Mouse (Mus musculus) midbrain, postnatal 0 days (tissue): ENCODE measurements around the gene Zfp51. TPM values are rescaled to one million over a fixed set of nuclear protein-coding genes. Genes with fewer than 3 reads are reported as not detected.

Experiments
- ATAC-seq: fragments of 200-750 bp; cut with Nextera tagmentation; 2 replicates; pipeline ENCODE4 v1.8.0; 2017; ENCODE audit warnings: moderate number of reproducible peaks, mild to moderate bottlenecking, moderate TSS enrichment, moderate library complexity; ENCODE audit not compliant: low FRiP score
- DNase-seq: peaks from one replicate; pipeline ENCODE4 v3.0.0-alpha.2; 2015; ENCODE audit warnings: low spot score
- H3K27ac ChIP-seq: fragments of 300-500 bp; sonication (generic); 2 replicates; pipeline ENCODE4 v1.5.1; 2014; ENCODE audit warnings: low read depth, mild to moderate bottlenecking, low read length, mixed read lengths
- H3K27me3 ChIP-seq: fragments of 300-500 bp; sonication (generic); 2 replicates; pipeline ENCODE4 v1.6.1; 2014; ENCODE audit warnings: low read length, control low read depth, mixed read lengths; ENCODE audit not compliant: insufficient read depth
- H3K36me3 ChIP-seq: fragments of 300-500 bp; sonication (generic); 2 replicates; pipeline ENCODE4 v1.6.1; 2014; ENCODE audit warnings: low read length, control low read depth, mixed read lengths; ENCODE audit not compliant: insufficient read depth
- H3K4me1 ChIP-seq: fragments of 300-500 bp; sonication (generic); 2 replicates; pipeline ENCODE4 v1.6.1; 2014; ENCODE audit warnings: mild to moderate bottlenecking, control low read depth, antibody characterized with exemption, low read length, mixed read lengths; ENCODE audit not compliant: insufficient read depth
- H3K4me2 ChIP-seq: fragments of 300-500 bp; sonication (generic); 2 replicates; pipeline ENCODE4 v1.6.1; 2014; ENCODE audit warnings: low read depth, mild to moderate bottlenecking, low read length, mixed read lengths; ENCODE audit not compliant: poor library complexity, severe bottlenecking
- H3K4me3 ChIP-seq: fragments of 300-500 bp; sonication (generic); 2 replicates; pipeline ENCODE4 v1.5.1; 2014; ENCODE audit warnings: low read depth, mild to moderate bottlenecking, low read length, moderate library complexity
- H3K9ac ChIP-seq: fragments of 300-500 bp; sonication (generic); replicated peaks from 2 replicates; pipeline ENCODE4 v1.6.1; 2014; ENCODE audit warnings: mild to moderate bottlenecking, low read length, moderate library complexity, mixed read lengths; ENCODE audit not compliant: poor library complexity, severe bottlenecking
- H3K9me3 ChIP-seq: fragments of 300-500 bp; sonication (generic); 2 replicates; pipeline ENCODE4 v1.6.1; 2016; ENCODE audit warnings: low read length, control low read depth
- CTCF ChIP-seq: IDR thresholded peaks from 2 replicates; pipeline ENCODE4 v1.5.1; 2016; ENCODE audit warnings: antibody characterized with exemption, mild to moderate bottlenecking
- WGBS: fragments of 180-500 bp; shearing (Covaris S2); extraction: QIAGEN DNeasy Blood & Tissue Kit; methylation state at CpG from one replicate; pipeline ENCODE4 v1.1.7; 2014; 5-methylcytosine and 5-hydroxymethylcytosine counted together
- polyA plus RNA-seq: library from polyadenylated mRNA; unstranded; fragments of >200 nt; fragmentation: Nextera tagmentation; extraction: Ambion mirVana; gene quantifications from 2 replicates; pipeline ENCODE4 v1.2.1, GENCODE M21; 2015
- total RNA-seq: library from RNA; depleted of rRNA; stranded (reverse); fragments of >200 nt; gene quantifications from 2 replicates; pipeline ENCODE4 v1.2.3, GENCODE M21; 2014; rRNA removed

Zfp51 gene
- total and polyA plus RNA-seq, 2 experiments from 2014 or later: 5.5 to 5.9 TPM

DNA sequence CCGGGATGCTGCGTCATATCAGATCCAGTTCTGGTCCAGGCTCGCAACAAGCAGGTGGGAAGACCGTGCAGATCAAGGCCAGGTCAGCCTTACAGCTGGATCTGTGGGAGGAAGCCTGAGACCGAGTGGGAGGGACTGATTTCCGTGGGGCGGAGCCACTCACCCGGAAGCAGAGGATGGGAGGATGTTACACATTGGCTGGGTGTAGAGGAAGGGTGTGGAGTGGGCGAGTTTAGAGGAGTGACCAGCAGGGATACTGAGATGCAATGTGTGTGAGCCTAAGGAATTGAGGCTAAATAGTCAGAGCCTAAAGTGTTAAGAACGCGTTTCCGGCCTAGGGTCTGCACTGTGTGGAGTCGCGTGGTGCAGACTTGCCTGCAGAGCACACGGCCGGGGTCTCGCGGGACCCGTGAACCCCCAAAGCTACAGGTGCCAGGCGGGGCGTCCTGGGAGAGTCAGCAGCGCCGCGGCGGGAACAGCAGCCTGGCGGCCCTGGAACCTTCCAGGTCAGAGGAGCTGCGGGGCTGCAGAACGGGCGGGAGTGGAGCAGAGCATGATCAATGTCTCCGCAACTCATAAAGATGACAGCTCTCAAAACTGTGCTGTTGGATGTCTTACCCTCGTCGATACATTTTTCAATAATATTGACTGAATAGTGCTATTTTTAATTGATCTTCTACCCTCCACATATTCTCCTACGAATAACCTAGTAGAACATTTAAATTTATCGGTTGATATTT lies 38.8 kb downstream of the Zfp51 start, which contains the start of gene Zfp53:
Gene Zfp53, plus strand, starts transcription at position 239 of the 740 bp plus-strand sequence.
- Histone ChIP-seq H3K4me2 (peak within 1 kb of the TSS; percentile 64), H3K4me3 (peak within 1 kb of the TSS; percentile 71), H3K4me1 (no peaks in the 10 kb centered on the region), H3K9ac (peak within 1 kb of the TSS; percentile 73), H3K36me3 (no peaks in the 10 kb centered on the region), H3K27me3 (no peaks in the 10 kb centered on the region), H3K9me3 (no peaks in the 10 kb centered on the region), H3K27ac (peak within 1 kb of the TSS; percentile 75)
- TF ChIP-seq CTCF: no peak; the same call in 1 of the 2 replicates
- ATAC-seq (peak; percentile 99), DNase-seq (peak; percentile 91)
- under 1% methylated on average over 34 of the region's 34 CpGs for WGBS

- TF ChIP-seq CTCF: no peak
- WGBS: 18% methylated on average over 8 of the region's 8 CpGs
- Histone ChIP-seq H3K9ac (peak overlapping the region; percentile 73), H3K27ac (peak overlapping the region; percentile 75), H3K4me3 (peak overlapping the region; percentile 71), H3K9me3 (no peaks in the 10 kb centered on the region), H3K27me3 (no peaks in the 10 kb centered on the region), H3K4me1 (no peaks in the 10 kb centered on the region), H3K36me3 (no peaks in the 10 kb centered on the region), H3K4me2 (peak overlapping the region; percentile 64)
- DNase-seq: peak; percentile 1
- no peak for ATAC-seq
Measured at GRCm38 (mm10) chr17:21489500-21490001, 39.4 kb downstream of the Zfp51 start.

GRCm38 (mm10) chr17:21501365-21501764 lies 51.2 kb downstream of the Zfp51 start:
- Histone ChIP-seq H3K4me2 (no peak overlapping the region), H3K9me3 (no peaks in the 10 kb centered on the region), H3K36me3 (0 out of 2 replicates have a peak, but pooled peaks cover 4% of the 10 kb centered on the region), H3K9ac (no peak overlapping the region), H3K4me3 (no peak overlapping the region), H3K27me3 (no peaks in the 10 kb centered on the region), H3K4me1 (no peaks in the 10 kb centered on the region), H3K27ac (no peak overlapping the region)
- WGBS: 90% methylated on average over 1 of the region's 1 CpGs
- ATAC-seq (no peak), DNase-seq (no peak)
- TF ChIP-seq CTCF: no peak

GRCm38 (mm10) chr17:21504524-21504923 lies 54.4 kb downstream of the Zfp51 start:
- H3K4me3 ChIP-seq: no peak overlapping the region
- no peak for ATAC-seq

DNA sequence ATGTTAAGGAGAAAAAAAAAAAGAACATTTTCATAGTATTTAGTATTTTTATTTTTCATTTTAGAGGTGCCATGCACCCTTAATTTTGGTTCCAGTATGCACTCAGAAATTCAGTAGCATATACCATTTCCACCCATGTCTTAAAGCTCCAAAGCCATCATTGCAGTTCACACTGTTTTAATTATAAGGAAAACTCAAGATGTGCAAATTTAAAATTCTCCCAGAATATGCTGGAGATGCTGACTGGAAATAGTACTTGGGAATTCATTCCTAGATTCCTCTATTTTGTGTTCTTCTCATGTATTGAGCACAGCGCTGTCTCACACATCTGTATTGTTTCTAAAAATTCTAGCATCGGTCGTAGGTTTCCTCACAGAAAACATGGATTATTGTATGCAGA lies 56.1 kb downstream of the Zfp51 start:
- H3K27me3 ChIP-seq: no peaks in the 10 kb centered on the region
- ATAC-seq (no peak), DNase-seq (no peak)
- no peak overlapping the region for H3K4me3 ChIP-seq
- no peaks in the 10 kb centered on the region for H3K4me1 ChIP-seq
- H3K36me3 ChIP-seq: peaks cover 7% of the 10 kb centered on the region; the same call in 1 of the 2 replicates
- TF ChIP-seq CTCF: no peak
- H3K9me3 ChIP-seq: no peaks in the 10 kb centered on the region
- no peak overlapping the region for H3K27ac ChIP-seq
- H3K4me2 ChIP-seq: no peak overlapping the region
- WGBS: 98% methylated on average over 3 of the region's 3 CpGs
- no peak overlapping the region for H3K9ac ChIP-seq

More at GRCm38 (mm10) chr17:21504524-21504923, 54.4 kb downstream of the Zfp51 start:
- H3K4me2 ChIP-seq: no peak overlapping the region
- H3K9me3 ChIP-seq: no peaks in the 10 kb centered on the region
- no peaks in the 10 kb centered on the region for H3K4me1 ChIP-seq
- no peak for DNase-seq
- TF ChIP-seq CTCF: peak; percentile 22
- H3K36me3 ChIP-seq: 0 out of 2 replicates have a peak, but pooled peaks cover 4% of the 10 kb centered on the region
- WGBS: 98% methylated on average over 1 of the region's 1 CpGs
- H3K9ac ChIP-seq: no peak overlapping the region
- no peaks in the 10 kb centered on the region for H3K27me3 ChIP-seq
- H3K27ac ChIP-seq: no peak overlapping the region

GRCm38 (mm10) chr17:21509756-21510155 lies 59.6 kb downstream of the Zfp51 start:
- no peak for TF ChIP-seq CTCF
- H3K9ac ChIP-seq: no peak overlapping the region
- no peak for ATAC-seq
- no peak overlapping the region for H3K27ac ChIP-seq
- no peaks in the 10 kb centered on the region for H3K4me1 ChIP-seq
- no peak overlapping the region for H3K4me2 ChIP-seq
- no peaks in the 10 kb centered on the region for H3K27me3 ChIP-seq
- peaks cover 7% of the 10 kb centered on the region; the same call in 1 of the 2 replicates for H3K36me3 ChIP-seq
- H3K4me3 ChIP-seq: no peak overlapping the region
- no peaks in the 10 kb centered on the region for H3K9me3 ChIP-seq
- DNase-seq: no peak

Other genes starting within 250 kb of the Zfp51 start
- not detected in 2 replicates for gene Vmn1r234, start 224.3 kb upstream of the Zfp51 start, total RNA-seq
- gene Vmn1r234, start 224.3 kb upstream of the Zfp51 start, polyA plus RNA-seq: not detected in 2 replicates
- not detected in 2 replicates for gene Vmn1r235, start 194.0 kb upstream of the Zfp51 start, total RNA-seq
- gene Vmn1r235, start 194.0 kb upstream of the Zfp51 start, polyA plus RNA-seq: not detected in 2 replicates
- not detected in 2 replicates for gene Vmn1r236, start 167.4 kb upstream of the Zfp51 start, total RNA-seq
- gene Vmn1r236, start 167.4 kb upstream of the Zfp51 start, polyA plus RNA-seq: not detected in 2 replicates
- not detected in 2 replicates for gene Vmn1r237, start 138.5 kb upstream of the Zfp51 start, total RNA-seq
- not detected in 2 replicates for gene Vmn1r237, start 138.5 kb upstream of the Zfp51 start, polyA plus RNA-seq
- 2.1 and 5.7 TPM in 2 replicates for gene Zfp677, start 66.6 kb upstream of the Zfp51 start, total RNA-seq
- gene Zfp677, start 66.6 kb upstream of the Zfp51 start, polyA plus RNA-seq: 2.1 and 2.3 TPM in 2 replicates
- 3.7 and 5.4 TPM in 2 replicates for gene Zfp54, start 27.1 kb upstream of the Zfp51 start, total RNA-seq
- 2.3 and 2.8 TPM in 2 replicates for gene Zfp54, start 27.1 kb upstream of the Zfp51 start, polyA plus RNA-seq
- 1.5 and 5.4 TPM in 2 replicates for gene Zfp53, start 38.6 kb downstream of the Zfp51 start, total RNA-seq
- 8.9 and 10.5 TPM in 2 replicates for gene Zfp53, start 38.6 kb downstream of the Zfp51 start, polyA plus RNA-seq
- gene Zfp52, start 85.2 kb downstream of the Zfp51 start, total RNA-seq: 2.9 and 4.1 TPM in 2 replicates
- gene Zfp52, start 85.2 kb downstream of the Zfp51 start, polyA plus RNA-seq: 1.9 and 2.1 TPM in 2 replicates
- gene Zfp948, start 116.6 kb downstream of the Zfp51 start, total RNA-seq: 11.5 and 13.5 TPM in 2 replicates
- 15.7 and 18.5 TPM in 2 replicates for gene Zfp948, start 116.6 kb downstream of the Zfp51 start, polyA plus RNA-seq
- 5.4 and 8.0 TPM in 2 replicates for gene Zfp983, start 200.2 kb downstream of the Zfp51 start, total RNA-seq
- 5.6 and 7.4 TPM in 2 replicates for gene Zfp983, start 200.2 kb downstream of the Zfp51 start, polyA plus RNA-seq
- not detected in 2 replicates for gene Gm10226, start 241.5 kb downstream of the Zfp51 start, total RNA-seq
- 7.2 and 7.7 TPM in 2 replicates for gene Gm10226, start 241.5 kb downstream of the Zfp51 start, polyA plus RNA-seq